Mouse (Mus musculus) left cerebral cortex, adult 8-10 months (tissue): ENCODE measurements at regions not wholly inside any gene's neighbourhood (a gene's known extent, or its start where the extent isn't known, plus 50 kb on each side); places are given as distances from the start of the nearest gene placed in this dataset.
"Not testable (repeated sequence)": the region's sequence is repeated elsewhere in the genome, so short reads cannot be mapped to it uniquely, and the experiment has no call there.

Source experiments
- DNase-seq, 2 experiments: peaks; one replicate each; pipeline ENCODE4 v3.0.0; 2022; ENCODE audit warnings: low spot score in 2 of 2

DNA sequence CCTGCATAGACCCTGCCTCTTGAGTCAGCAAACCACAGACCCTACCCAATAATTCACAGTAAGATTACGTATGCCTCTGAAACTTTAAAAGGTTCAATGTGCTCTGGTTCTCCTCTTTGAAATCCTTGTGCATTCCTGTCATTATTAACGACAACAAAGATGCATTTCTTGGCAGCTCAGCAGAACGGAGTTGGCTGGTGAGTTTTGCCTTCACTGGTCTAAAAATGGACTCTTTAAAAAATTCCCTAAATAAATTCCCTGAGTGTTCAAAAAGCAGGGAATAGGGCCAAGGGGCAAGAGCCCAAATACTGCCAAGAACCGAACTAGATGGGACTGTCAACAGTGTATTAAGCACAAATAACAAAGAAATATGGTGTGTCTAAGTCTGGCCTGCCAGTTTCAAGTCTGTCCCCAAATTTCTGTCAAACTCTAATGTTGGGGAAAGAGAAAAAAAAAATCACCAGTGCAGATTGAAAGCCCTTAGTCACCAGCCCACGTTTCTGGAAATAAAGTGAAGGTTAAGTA, 163.2 kb upstream of the Gm17728 start:
- no peak for DNase-seq

DNA sequence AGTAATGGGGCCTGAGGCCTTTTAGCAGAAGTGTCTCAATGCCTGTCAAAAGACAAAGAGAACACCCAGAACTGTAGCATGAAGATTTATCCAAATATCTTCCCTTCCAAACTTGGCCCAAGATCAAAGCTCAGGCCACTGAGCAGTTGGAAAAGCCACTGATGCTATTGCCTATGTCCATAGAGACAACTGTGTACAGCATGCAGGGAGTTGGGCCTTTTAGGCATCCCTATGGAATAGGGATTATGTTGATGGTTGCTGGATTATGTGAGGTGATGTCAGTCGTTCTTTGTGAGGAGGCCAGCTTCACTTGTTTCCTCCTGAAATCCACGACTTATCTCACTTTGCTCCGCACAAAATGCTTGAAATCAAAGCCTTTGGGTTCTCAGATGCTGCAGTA, 153.1 kb upstream of the Gm17728 start:
- DNase-seq: no peak

DNA sequence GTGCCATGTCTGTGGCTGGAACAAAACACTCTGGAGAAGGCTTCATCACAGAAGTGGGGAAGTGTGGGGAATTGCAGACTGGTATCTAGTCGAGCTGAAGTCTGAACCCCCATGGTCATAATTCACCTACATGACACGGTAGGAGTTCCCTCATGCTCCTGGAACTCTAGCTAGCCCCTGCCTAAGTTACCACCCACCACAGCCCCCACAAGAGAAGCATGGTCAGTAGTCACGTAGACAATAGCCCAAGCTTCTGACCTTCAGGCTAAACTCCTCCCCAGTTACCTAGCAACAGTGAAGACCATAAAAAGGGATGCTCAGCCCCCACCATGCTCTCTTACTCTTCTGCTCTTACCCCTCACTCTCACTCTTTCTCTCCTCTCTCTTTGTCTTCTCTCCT, 143.8 kb upstream of the Gm17728 start:
- not testable (repeated sequence) for DNase-seq

DNA sequence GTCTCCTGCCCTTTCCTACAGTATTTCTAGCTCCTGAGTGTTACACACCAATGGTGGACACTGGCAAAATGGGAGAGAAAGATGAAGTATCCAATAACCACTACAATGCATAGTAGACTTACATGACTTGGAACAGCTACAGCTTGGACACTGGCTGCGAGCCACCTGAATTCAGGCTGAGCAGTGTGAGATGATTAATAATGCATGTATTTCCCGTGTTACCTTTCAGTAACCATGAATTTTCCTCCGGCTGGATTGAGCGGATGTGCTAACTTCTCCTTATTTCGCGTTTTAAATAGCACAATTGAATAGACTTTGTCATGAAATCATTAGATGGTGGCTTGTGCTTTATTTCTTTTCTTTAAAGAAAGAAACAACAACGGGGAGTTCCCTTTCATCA, 142.4 kb upstream of the Gm17728 start:
- no peak for DNase-seq

DNA sequence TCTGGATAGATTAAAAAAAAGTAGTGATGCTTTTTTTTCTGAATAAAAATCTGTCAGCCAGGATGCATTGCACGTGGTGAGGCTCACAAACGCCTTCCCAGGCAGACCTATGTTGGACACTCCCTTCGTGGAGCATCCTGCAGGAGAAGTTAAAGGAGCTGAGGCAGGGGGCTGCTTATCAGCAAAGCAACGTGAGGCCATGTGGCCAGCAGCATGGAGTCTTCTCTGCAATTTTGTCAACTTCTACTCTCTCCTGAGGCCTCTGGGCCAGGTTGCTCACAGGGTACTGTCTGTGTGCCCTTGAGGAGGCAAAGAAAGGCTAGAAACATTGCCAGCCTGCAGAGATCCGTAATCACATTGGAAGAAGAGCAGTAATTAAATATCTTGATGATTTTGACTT, 140.0 kb upstream of the Gm17728 start:
- DNase-seq: no peak

DNA sequence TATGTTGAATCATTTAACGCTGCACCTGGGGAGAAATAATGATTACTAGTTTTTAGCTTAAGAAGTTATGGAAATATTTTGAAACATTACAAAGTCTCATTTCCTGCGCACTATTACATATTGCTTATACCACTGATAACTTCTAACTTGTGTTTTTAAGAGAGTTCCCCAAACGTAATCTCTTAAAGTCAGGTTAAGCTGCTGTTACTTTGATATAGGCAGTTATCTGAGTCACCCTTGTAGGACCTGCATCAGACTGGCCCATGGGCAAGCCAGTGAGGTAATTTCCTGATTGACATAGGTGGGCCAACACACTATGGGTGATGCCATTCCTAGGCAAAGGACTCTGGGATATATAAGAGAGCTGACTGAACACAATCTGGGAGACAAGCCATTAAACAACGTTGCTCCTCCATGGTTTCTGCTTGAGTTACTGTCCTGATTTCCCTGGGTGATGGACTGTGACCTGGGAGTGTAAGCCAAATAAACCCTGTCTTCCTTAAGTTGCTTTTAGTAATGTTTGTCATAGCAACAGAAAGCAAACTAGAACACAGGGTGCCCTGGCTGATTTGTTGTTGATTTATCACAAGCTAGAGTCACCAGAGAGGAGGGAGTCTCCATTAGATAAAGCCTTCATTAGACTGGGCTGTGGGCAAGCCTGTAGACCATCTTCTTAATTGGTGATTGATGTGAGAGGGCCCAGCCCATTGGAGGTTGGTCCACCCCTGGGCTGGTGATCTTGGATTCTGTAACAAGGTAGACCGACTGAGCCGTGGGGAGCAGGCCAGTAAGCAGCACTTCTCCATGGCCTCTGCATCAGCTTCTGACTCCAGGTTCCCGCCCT, 139.3 kb upstream of the Gm17728 start:
- DNase-seq: no peak

DNA sequence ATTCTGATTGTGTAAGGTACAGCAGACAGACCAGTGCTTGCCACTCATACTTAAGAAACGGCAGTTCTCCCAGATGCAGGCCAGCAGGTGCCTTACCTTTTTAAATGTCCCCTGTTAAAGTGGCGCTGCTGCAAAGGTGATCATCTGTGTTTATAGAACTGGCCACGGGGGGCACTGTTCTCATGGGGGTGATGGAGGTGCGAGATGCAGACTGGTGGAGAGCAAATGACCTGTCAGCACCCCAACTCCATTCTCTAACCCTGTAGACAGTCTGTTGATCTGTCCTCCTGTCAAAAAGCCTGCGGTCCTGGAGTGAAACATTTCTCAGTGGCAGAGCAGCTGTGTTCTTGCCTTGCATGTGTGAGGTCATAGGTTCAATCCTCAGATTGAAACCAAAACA, 135.4 kb upstream of the Gm17728 start:
- DNase-seq: no peak

DNA sequence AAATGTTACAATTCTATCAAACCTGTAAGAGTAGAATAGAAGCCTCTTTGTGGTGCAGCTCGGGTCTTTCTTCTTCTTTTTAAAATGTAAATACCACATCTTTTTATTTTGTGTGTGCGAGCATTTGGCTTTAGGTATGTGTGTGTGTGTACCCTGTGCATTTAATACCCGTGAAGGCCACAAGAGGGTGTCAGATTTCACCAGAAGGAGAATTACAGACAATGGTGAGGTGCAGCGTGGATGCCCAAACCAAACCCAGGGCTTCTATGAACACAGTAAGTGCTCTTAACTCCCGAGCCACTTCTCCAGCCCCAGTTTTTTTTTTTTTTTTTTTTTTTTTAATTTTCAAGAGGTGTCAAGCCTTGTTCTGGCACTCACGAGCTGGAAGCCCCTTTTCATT, 135.0 kb upstream of the Gm17728 start:
- no peak for DNase-seq

DNA sequence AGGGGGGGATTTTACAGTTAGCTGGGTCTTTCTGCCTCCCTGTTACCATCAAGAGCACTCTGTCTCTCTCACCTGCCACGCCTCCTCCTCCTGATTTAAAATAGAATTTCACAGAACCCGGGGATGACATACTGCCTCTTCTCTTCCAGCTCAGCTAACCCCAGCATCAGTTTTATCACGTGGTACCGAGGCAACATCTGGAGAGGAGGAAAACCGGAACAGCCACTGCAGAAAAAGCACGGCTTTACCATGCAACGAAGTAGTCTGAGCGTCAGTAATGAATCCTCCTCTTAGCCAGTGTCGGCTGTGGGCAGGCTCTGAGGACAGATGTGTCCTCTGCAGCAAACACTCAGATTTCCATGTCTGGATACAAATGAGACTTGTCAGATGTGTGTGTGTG, 134.2 kb upstream of the Gm17728 start:
- DNase-seq: peak in 1 of 2 experiments; percentile 16

DNA sequence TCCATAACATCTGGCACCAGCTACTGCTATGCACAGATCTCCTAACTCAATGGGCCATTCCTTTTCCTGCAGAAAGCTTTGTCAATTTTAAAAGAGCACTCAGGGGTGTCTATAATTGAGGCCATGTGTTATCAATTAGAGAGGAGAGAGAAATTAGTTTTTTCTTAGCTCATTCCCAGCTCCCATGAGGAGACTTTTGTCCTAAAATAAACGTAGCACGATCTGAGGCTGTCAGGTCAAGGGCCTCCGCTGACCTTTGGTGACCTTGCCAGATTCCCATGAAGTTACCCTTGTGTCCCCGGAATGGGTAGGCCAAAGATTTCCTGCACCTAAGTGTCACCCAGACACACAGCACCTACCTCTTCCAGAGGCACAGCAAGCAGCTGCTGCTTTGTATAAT, 130.3 kb upstream of the Gm17728 start:
- no peak for DNase-seq

DNA sequence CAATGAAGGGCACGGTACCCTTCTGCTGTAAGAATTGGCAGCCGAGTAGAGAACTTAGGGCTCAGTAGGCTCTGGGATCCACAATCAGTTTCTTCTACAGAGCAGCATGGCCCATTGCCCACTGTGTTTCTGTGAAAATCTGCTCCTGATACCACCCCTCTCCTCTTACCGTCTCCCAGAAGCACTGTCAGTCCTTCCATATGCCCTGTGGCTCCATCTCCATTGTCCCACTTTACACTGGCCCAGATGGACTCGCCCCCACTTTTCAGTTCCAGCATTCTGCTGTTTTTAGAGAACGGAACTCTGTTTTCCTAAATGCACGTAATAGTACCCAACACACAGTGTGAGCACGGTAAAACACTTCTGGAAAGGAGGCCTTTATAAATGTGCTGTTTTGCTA, 129.6 kb upstream of the Gm17728 start:
- DNase-seq: peak in 1 of 2 experiments; percentile 34

DNA sequence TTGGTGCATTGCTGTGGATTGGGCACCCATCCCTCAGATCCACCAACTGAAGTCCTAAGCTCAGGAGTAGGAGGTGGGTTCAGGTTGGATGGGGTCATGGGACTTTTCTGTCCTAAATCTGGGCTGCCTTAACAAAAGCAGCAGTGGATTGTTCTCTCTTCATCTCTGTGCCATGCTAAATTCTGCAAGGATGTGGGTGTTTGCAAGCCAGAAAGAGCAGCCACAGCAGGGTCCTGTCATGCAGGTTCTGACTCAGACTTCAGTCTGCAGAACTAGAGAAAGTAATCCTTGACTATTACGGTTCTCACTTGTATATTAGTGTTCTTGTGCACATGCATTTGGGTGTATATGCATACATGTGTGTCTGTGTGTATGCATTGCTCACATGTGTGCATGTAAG, 125.5 kb upstream of the Gm17728 start:
- peak in 1 of 2 experiments; percentile 36 for DNase-seq

DNA sequence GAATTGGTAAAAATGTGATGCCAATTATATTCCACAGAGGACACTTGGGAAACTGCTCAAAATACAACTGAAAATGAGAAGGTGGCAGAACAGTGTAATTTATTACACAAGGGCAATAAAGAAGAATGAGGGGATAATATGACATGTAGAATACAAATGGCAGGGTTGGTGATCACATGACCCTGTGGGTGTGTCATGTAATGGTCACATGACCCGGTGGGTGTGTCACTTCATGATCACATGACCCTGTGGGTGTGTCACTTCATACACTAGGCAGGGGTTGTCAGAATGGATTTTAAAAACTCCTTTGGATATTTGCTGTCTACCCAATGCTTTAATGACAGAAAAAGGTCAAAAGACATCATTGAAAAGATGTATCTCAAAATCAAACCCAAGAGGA, 123.6 kb upstream of the Gm17728 start:
- DNase-seq: no peak

DNA sequence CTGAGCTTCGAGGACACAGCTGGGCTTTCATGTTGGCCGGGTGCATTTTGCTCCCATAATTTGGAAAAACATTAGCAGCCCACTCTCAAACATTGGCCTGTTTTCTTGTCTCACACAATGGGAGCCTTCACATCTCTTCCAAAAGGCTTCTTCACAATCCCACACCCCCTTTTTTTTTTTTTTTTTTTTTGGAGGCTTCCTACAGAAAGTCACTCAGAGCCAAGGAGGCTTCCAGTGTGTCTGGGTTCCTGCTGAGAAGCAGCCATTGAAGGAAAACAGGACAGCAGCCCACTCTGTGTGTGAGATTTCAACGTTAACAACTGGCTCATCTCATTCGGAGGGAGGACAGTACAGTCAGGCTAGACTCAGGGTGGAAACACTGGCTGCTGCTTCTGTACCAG, 120.8 kb upstream of the Gm17728 start:
- DNase-seq: peak; percentile 16 to 43

DNA sequence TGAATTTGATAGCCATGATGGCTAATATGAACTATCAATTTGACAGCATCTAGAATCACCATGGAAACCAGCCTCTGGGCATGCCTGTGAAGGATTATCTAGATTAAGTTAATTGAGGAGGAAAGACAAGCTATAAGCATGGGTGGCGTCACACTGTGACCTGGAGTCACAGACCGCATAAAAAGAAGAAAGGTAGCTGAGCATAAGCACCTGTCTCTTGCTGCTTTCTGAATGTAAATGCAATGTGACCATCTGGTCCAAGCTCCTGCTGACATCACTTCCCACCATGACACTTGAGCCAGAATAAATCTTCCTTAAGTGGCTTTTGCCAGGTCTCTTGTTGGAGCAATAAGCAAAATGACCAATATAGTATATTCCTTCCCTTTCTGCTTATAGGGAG, 113.4 kb upstream of the Gm17728 start:
- DNase-seq: no peak

DNA sequence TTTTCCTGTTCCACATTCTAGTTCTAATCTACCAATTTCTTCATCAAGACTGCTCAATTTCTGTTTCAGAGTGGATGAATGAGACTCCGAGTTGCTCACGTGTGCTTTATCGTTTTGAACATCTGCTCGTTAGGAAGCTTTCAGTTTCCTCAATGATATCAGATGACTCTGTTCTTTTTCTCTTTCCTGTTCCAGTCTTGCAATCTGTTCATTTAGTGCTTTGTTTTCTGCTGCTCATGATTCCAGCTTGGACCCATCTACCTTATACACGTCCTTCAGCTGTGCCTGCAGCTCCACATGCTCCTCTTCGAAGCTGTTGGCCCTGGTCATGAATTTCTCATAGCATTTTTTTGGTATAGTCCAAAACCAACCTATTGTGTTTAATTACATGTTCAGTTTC, 99.1 kb upstream of the Gm17728 start:
- no peak for DNase-seq

DNA sequence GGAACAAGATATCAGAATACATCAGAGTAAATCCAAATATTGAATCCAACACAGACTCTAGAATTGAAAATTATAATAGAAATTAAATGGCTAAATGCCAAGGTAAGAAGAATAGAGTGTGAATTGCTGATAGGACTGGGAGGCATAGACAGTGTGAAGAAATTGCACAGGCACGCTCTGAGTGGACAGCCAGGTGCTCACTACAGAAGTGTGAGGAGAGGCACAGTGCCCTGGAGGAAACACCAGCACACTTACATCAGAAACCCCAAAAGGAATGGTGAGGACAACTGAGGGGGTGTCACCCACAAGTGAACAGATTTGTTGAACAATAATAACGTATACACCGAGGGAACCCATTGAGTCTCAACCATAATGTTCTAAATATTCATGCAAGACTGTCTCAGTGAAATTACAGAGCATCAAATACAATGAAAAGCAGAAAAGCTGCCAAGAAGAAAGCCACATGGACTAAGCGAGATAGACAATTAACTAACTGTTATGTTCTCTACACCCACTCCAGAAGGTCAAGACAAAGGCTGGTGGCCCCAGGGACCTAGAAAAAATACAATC, 92.9 kb upstream of the Gm17728 start:
- no peak for DNase-seq

DNA sequence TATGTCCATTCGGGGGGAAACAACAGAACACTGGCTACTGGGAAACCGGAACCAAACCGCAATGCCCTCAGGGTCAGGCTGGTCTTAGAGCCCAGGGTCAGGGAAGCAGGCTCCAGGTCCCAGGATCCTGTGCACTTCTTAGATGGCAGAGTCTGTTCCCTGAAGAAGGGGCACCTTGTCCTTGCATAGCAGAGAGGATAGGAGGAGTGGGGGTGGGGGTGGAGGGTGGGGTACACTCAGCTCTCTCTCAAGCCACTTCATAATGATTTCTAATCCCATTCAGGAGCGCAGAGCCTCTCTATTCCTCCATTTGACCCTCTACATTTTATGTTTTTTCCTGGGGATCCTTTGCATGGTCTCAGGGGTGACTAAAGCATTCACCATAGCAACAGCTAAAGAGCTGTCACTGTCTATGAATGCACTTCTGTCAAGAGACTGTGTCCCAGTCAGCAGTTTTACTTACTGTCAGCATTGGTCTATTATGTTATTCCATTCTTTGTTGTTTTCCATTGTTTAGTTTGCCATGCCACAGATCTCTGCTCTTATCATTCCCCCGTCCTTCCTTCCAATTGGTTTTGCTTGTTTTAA, 64.2 kb upstream of the Gm17728 start:
- no peak for DNase-seq
